Mouse (Mus musculus) CH12.LX (cell line): Measurements from ENCODE around the gene Mapk11. TPM values are rescaled to one million over a fixed set of nuclear protein-coding genes. Genes with fewer than 3 reads are reported as not detected.
A peak's percentile ranks its signal among the peaks of the same experiment; 100 is the strongest.

ENCODE experiments used
- DNase-seq: peaks from one replicate; pipeline ENCODE4 v3.0.0-alpha.2; 2013; ENCODE audit errors: extremely low read depth
- H3K27ac ChIP-seq: 2 replicates; pipeline ENCODE4 v1.5.1; 2012; ENCODE audit warnings: low read depth, mild to moderate bottlenecking, control low read depth, moderate library complexity; ENCODE audit not compliant: insufficient read depth
- H3K27me3 ChIP-seq: replicated peaks from 2 replicates; pipeline ENCODE3; 2012; ENCODE audit warnings: inconsistent platforms
- H3K36me3 ChIP-seq, 2 experiments: replicated peaks in 1 of 2; 2 replicates each; pipeline versions ENCODE3 to v1.6.1; 2012; ENCODE audit warnings: inconsistent platforms in 1 of 2, low read length in 1 of 2, mild to moderate bottlenecking in 1 of 2, mixed read lengths in 1 of 2, moderate library complexity in 1 of 2; ENCODE audit not compliant: control insufficient read depth in 1 of 2, insufficient read depth in 1 of 2
- H3K4me1 ChIP-seq, 2 experiments: 2 replicates each; pipeline ENCODE4 v1.6.1; 2012; ENCODE audit warnings: inconsistent platforms in 1 of 2, moderate library complexity in 1 of 2; ENCODE audit not compliant: insufficient read depth in 2 of 2, control insufficient read depth in 1 of 2
- H3K4me2 ChIP-seq: 2 replicates; pipeline ENCODE4 v1.6.1; 2012; ENCODE audit warnings: low read depth, mild to moderate bottlenecking, control low read depth; ENCODE audit not compliant: poor library complexity, insufficient read depth, severe bottlenecking
- H3K4me3 ChIP-seq, 3 experiments: fragments of 150-350 bp in 1 of 3; sonication (generic) in 1 of 3; replicated peaks in 1 of 3; 2 replicates each; pipeline versions ENCODE3 to v1.5.1; 2011 to 2012; ENCODE audit warnings: low read depth in 2 of 3, low read length in 2 of 3, mild to moderate bottlenecking in 2 of 3, moderate library complexity in 2 of 3, control low read depth in 1 of 3, improper control_type of control experiment in 1 of 3, inconsistent platforms in 1 of 3, mixed read lengths in 1 of 3; ENCODE audit not compliant: poor library complexity in 1 of 3
- H3K79me2 ChIP-seq: replicated peaks from 2 replicates; pipeline ENCODE4 v1.6.1; 2012; ENCODE audit warnings: mild to moderate bottlenecking, moderate library complexity; ENCODE audit not compliant: control insufficient read depth, poor library complexity, insufficient read depth, severe bottlenecking; ENCODE audit errors: extremely low read depth
- H3K9ac ChIP-seq: 2 replicates; pipeline ENCODE4 v1.6.1; 2012; ENCODE audit warnings: low read depth, mild to moderate bottlenecking, control low read depth, moderate library complexity; ENCODE audit not compliant: insufficient read depth
- H3K9me3 ChIP-seq: replicated peaks from 2 replicates; pipeline ENCODE3; 2012; ENCODE audit warnings: low read length, inconsistent platforms, mixed read lengths
- BHLHE40 ChIP-seq: IDR thresholded peaks from 2 replicates; pipeline ENCODE4 v1.6.1; 2011; ENCODE audit warnings: mild to moderate bottlenecking, low read depth, low read length, improper control_type of control experiment
- CHD1 ChIP-seq: IDR thresholded peaks from 2 replicates; pipeline ENCODE4 v1.6.1; 2012; ENCODE audit warnings: low read depth, low read length, improper control_type of control experiment, inconsistent platforms
- CHD2 ChIP-seq: IDR thresholded peaks from 2 replicates; pipeline ENCODE4 v1.6.1; 2011; ENCODE audit warnings: low read length, improper control_type of control experiment
- ELF1 ChIP-seq: IDR thresholded peaks from 2 replicates; pipeline ENCODE4 v1.6.1; 2014; ENCODE audit warnings: low read depth, mild to moderate bottlenecking, inconsistent platforms, low read length, improper control_type of control experiment
- IRF4 ChIP-seq: IDR thresholded peaks from 2 replicates; pipeline ENCODE4 v1.6.1; 2014; ENCODE audit warnings: low read depth, mild to moderate bottlenecking, inconsistent platforms, low read length, improper control_type of control experiment
- JUN ChIP-seq: IDR thresholded peaks from 2 replicates; pipeline ENCODE4 v1.6.1; 2011; ENCODE audit warnings: low read depth, mild to moderate bottlenecking, low read length, improper control_type of control experiment, moderate library complexity; ENCODE audit not compliant: insufficient read depth
- JUND ChIP-seq: conservative IDR thresholded peaks from 2 replicates; pipeline ENCODE4 v1.6.1; 2011; ENCODE audit warnings: low read depth, low read length, improper control_type of control experiment
- KAT2A ChIP-seq: IDR thresholded peaks from 2 replicates; pipeline ENCODE4 v1.6.1; 2012; ENCODE audit warnings: low read length, improper control_type of control experiment, inconsistent platforms; ENCODE audit not compliant: insufficient replicate concordance
- MAFK ChIP-seq: IDR thresholded peaks from 2 replicates; pipeline ENCODE4 v1.6.1; 2011; ENCODE audit warnings: low read length, improper control_type of control experiment; ENCODE audit not compliant: insufficient replicate concordance
- MAX ChIP-seq: IDR thresholded peaks from 2 replicates; pipeline ENCODE4 v1.6.1; 2011; ENCODE audit warnings: low read length, improper control_type of control experiment
- MAZ ChIP-seq: IDR thresholded peaks from 2 replicates; pipeline ENCODE4 v1.6.1; 2012; ENCODE audit warnings: low read depth, mild to moderate bottlenecking, inconsistent platforms, low read length, improper control_type of control experiment, moderate library complexity
- MXI1 ChIP-seq: IDR thresholded peaks from 2 replicates; pipeline ENCODE4 v1.6.1; 2011; ENCODE audit warnings: mild to moderate bottlenecking, low read depth, low read length, improper control_type of control experiment
- NELFE ChIP-seq: IDR thresholded peaks from 2 replicates; pipeline ENCODE4 v1.6.1; 2011; ENCODE audit warnings: low read depth, low read length, improper control_type of control experiment
- POLR2A ChIP-seq: IDR thresholded peaks from 2 replicates; pipeline ENCODE4 v1.6.1; 2011; ENCODE audit warnings: low read depth, mild to moderate bottlenecking, improper control_type of control experiment, low read length
- POLR2AphosphoS2 ChIP-seq: IDR thresholded peaks from 2 replicates; pipeline ENCODE4 v1.6.1; 2011; ENCODE audit warnings: low read depth, low read length, improper control_type of control experiment
- SIN3A ChIP-seq: IDR thresholded peaks from 2 replicates; pipeline ENCODE4 v1.6.1; 2012; ENCODE audit warnings: low read length, improper control_type of control experiment, inconsistent platforms
- SMC3 ChIP-seq: IDR thresholded peaks from 2 replicates; pipeline ENCODE4 v1.6.1; 2011; ENCODE audit warnings: low read depth, low read length, improper control_type of control experiment
- TCF12 ChIP-seq: IDR thresholded peaks from 2 replicates; pipeline ENCODE4 v1.6.1; 2014; ENCODE audit warnings: low read depth, mild to moderate bottlenecking, inconsistent platforms, low read length, improper control_type of control experiment
- UBTF ChIP-seq: IDR thresholded peaks from 2 replicates; pipeline ENCODE4 v1.6.1; 2012; ENCODE audit warnings: low read depth, mild to moderate bottlenecking, inconsistent platforms, low read length, improper control_type of control experiment, moderate library complexity
- ZKSCAN1 ChIP-seq: IDR thresholded peaks from 2 replicates; pipeline ENCODE4 v1.6.1; 2012; ENCODE audit warnings: low read depth, inconsistent platforms, low read length, improper control_type of control experiment, borderline replicate concordance
- ZMIZ1 ChIP-seq: IDR thresholded peaks from 2 replicates; pipeline ENCODE4 v1.6.1; 2012; ENCODE audit warnings: low read depth, mild to moderate bottlenecking, inconsistent platforms, low read length, improper control_type of control experiment
- ZNF384 ChIP-seq: IDR thresholded peaks from 2 replicates; pipeline ENCODE4 v1.6.1; 2012; ENCODE audit warnings: low read depth, low read length, improper control_type of control experiment, inconsistent platforms
- dilution Hi-C: fragments of 300-500 bp; cut with MboI; formaldehyde crosslinking; loops from 2 replicates; pipeline ENCODE4 v1.14.3; 2020; ENCODE audit warnings: low sequenced_read_pairs; ENCODE audit not compliant: extremely low pct_unique_long_range_greater_than_20kb, extremely low pct_ligation_motif_present
- in situ Hi-C: fragments of 300-500 bp; cut with MboI; formaldehyde crosslinking; loops from 3 replicates; pipeline ENCODE4 v1.14.3; 2019; ENCODE audit warnings: low sequenced_read_pairs, low pct_ligation_motif_present, low pct_unique_long_range_greater_than_20kb, mixed read lengths
- polyA plus RNA-seq: library from polyadenylated mRNA; unstranded; fragments of >175 nt; gene quantifications from 2 replicates; pipeline ENCODE4 v1.2.1, GENCODE M21; 2012; ENCODE audit warnings: low read depth; ENCODE audit not compliant: insufficient read length
- total RNA-seq, 2 experiments: library from RNA; depleted of rRNA; stranded (reverse); fragments of 300-350 nt in 1 of 2; fragments of >200 nt in 1 of 2; gene quantifications; 2 replicates each; pipeline ENCODE4 v1.2.3; 2012 to 2014

Gene Mapk11
- total and polyA plus RNA-seq, 3 experiments = 3.9 to 11.4 (median 5.3) TPM

DNA sequence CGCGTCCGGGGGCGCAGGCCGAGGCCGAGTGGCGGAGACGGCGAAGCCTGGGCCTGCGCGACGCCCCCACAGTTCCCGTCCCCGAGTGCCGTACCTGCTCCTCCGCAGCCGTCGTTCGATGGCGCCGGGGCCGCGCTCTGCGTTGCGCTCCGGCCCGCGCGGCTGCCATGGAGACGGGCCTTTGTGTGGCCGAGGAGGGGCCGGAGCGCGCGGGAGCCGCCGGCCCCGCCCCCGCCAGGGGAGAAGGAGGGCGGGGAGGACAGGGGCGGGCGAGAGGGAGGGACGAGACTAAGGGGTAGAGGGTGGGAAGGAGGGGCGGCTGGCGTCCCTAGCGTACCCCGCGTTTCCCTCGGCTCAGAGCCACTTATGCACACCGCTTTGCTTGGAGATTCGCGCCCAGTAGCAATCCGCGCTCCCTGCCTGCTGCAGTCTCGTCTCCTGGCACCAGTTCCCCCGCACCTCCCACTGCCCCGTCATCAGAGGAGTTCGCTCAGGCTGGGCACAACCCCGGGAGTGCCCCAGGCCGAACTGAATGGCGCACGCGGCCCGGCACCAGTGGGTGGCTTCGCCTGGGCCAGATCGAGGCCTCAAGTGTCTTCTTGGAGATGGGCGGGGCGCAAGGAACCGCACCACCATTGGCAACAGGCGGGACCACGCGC lies 31.3 kb upstream of the Mapk11 start, which contains the start of gene Plxnb2:
Gene Plxnb2 (minus strand): TSS at position 218 of the 659 bp plus-strand sequence.
- 0 out of 2 replicates have a peak, but pooled peaks cover 3% of the 10 kb centered on the region for H3K79me2 ChIP-seq
- no peaks in the 10 kb centered on the region for H3K27me3 ChIP-seq
- TF ChIP-seq IRF4 (no peak), JUN (no peak), SMC3 (no peak), ZNF384 (no peak), ELF1 (no peak), POLR2AphosphoS2 (no peak), MAFK (no peak), UBTF (no peak), CHD2 (no peak), NELFE (0 out of 2 replicates have a peak, but pooled peaks have one; percentile 11), MAZ (peak; percentile 60; the same call in 1 of the 2 replicates), TCF12 (no peak), SIN3A (no peak), MAX (no peak), ZMIZ1 (peak; percentile 29; the same call in 1 of the 2 replicates), BHLHE40 (no peak), MXI1 (peak; percentile 14; the same call in 1 of the 2 replicates), JUND (no peak)
- peak within 1 kb of the TSS; percentile 92 for H3K4me2 ChIP-seq
- in situ Hi-C loops (no loop called here), dilution Hi-C loops (no loop called here)
- peak within 1 kb of the TSS; percentile 35 for H3K9ac ChIP-seq
- peaks cover 6 to 41% of the 10 kb centered on the region in 2 experiments for H3K36me3 ChIP-seq
- H3K4me3 ChIP-seq = peak within 1 kb of the TSS; percentile 15 to 77 (median 45)
- no peak for DNase-seq
- H3K9me3 ChIP-seq = peaks cover 8% of the 10 kb centered on the region
- no peak within 1 kb of the TSS for H3K27ac ChIP-seq
- H3K4me1 ChIP-seq = peaks cover 22 to 48% of the 10 kb centered on the region in 2 experiments

DNA sequence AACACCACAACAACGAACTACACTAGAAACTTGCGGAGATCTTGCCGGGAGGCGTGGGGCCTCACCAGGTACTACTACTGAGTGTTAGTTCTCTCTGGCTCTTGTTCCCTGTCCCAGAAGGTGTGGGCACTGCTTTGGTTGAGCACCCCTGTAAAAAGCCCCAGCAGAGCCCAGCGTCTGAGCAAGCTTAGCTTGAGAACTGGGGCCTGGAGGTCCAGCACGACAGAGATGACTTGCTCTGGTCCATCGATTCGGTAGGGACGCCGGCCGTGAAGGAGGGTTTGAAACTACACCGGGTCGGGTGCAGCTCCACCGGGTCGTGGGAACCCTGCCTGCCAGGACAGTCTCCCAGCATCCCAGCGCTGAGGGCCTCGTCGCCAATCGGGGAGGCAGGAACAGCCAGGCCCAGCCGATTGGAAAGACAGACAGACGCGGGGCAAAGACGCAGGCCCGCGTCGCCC lies 30.7 kb upstream of the Mapk11 start:
- dilution Hi-C loops = no loop called here
- TF ChIP-seq KAT2A (no peak), CHD1 (no peak), ZKSCAN1 (no peak), POLR2A (no peak), BHLHE40 (no peak)
- H3K27me3 ChIP-seq = no peaks in the 10 kb centered on the region
- H3K4me1 ChIP-seq = peaks cover 22 to 49% of the 10 kb centered on the region in 2 experiments
- no peak for DNase-seq
- peak overlapping the region; percentile 92 for H3K4me2 ChIP-seq
- in situ Hi-C loops = no loop called here
- peaks cover 8% of the 10 kb centered on the region for H3K9me3 ChIP-seq
- H3K36me3 ChIP-seq = peaks cover 6 to 35% of the 10 kb centered on the region in 2 experiments
- H3K79me2 ChIP-seq = 0 out of 2 replicates have a peak, but pooled peaks cover 3% of the 10 kb centered on the region
- no peak overlapping the region for H3K27ac ChIP-seq
- H3K4me3 ChIP-seq = peak overlapping the region; percentile 15 to 77 (median 45)
- H3K9ac ChIP-seq = peak overlapping the region; percentile 35
